Mouse (Mus musculus): Measurements from ENCODE around the gene Dclk1.

- TF ChIP-seq POLR2A (IDR thresholded peaks at IDR 0.05; ENCODE audit: insufficient read depth, low read depth, low read length) (no peak), CTCF (IDR thresholded peaks at IDR 0.05; ENCODE audit: insufficient read depth, low read depth, low read length) (no peak)
Measured at GRCm38 (mm10) chr3:55587972-55588946, 346.1 kb downstream of the Dclk1 start.
